Mouse (Mus musculus) CH12.LX (cell line): ENCODE measurements at regions not wholly inside any gene's neighbourhood (a gene's known extent, or its start where the extent isn't known, plus 50 kb on each side); places are given as distances from the start of the nearest gene placed in this dataset.

Experiments used
- DNase-seq: peaks from one replicate; pipeline ENCODE4 v3.0.0-alpha.2; 2013; ENCODE audit errors: extremely low read depth
- H3K27ac ChIP-seq: 2 replicates; pipeline ENCODE4 v1.5.1; 2012; ENCODE audit warnings: low read depth, mild to moderate bottlenecking, control low read depth, moderate library complexity; ENCODE audit not compliant: insufficient read depth
- H3K27me3 ChIP-seq: replicated peaks from 2 replicates; pipeline ENCODE3; 2012; ENCODE audit warnings: inconsistent platforms
- H3K36me3 ChIP-seq, 2 experiments: replicated peaks in 1 of 2; 2 replicates each; pipeline versions ENCODE3 to v1.6.1; 2012; ENCODE audit warnings: inconsistent platforms in 1 of 2, low read length in 1 of 2, mild to moderate bottlenecking in 1 of 2, mixed read lengths in 1 of 2, moderate library complexity in 1 of 2; ENCODE audit not compliant: control insufficient read depth in 1 of 2, insufficient read depth in 1 of 2
- H3K4me1 ChIP-seq, 2 experiments: 2 replicates each; pipeline ENCODE4 v1.6.1; 2012; ENCODE audit warnings: inconsistent platforms in 1 of 2, moderate library complexity in 1 of 2; ENCODE audit not compliant: insufficient read depth in 2 of 2, control insufficient read depth in 1 of 2
- H3K4me2 ChIP-seq: 2 replicates; pipeline ENCODE4 v1.6.1; 2012; ENCODE audit warnings: low read depth, mild to moderate bottlenecking, control low read depth; ENCODE audit not compliant: poor library complexity, insufficient read depth, severe bottlenecking
- H3K4me3 ChIP-seq, 3 experiments: fragments of 150-350 bp in 1 of 3; sonication (generic) in 1 of 3; replicated peaks in 1 of 3; 2 replicates each; pipeline versions ENCODE3 to v1.5.1; 2011 to 2012; ENCODE audit warnings: low read depth in 2 of 3, low read length in 2 of 3, mild to moderate bottlenecking in 2 of 3, moderate library complexity in 2 of 3, control low read depth in 1 of 3, improper control_type of control experiment in 1 of 3, inconsistent platforms in 1 of 3, mixed read lengths in 1 of 3; ENCODE audit not compliant: poor library complexity in 1 of 3
- H3K79me2 ChIP-seq: replicated peaks from 2 replicates; pipeline ENCODE4 v1.6.1; 2012; ENCODE audit warnings: mild to moderate bottlenecking, moderate library complexity; ENCODE audit not compliant: control insufficient read depth, poor library complexity, insufficient read depth, severe bottlenecking; ENCODE audit errors: extremely low read depth
- H3K9ac ChIP-seq: 2 replicates; pipeline ENCODE4 v1.6.1; 2012; ENCODE audit warnings: low read depth, mild to moderate bottlenecking, control low read depth, moderate library complexity; ENCODE audit not compliant: insufficient read depth
- H3K9me3 ChIP-seq: replicated peaks from 2 replicates; pipeline ENCODE3; 2012; ENCODE audit warnings: low read length, inconsistent platforms, mixed read lengths
- BHLHE40 ChIP-seq: IDR thresholded peaks from 2 replicates; pipeline ENCODE4 v1.6.1; 2011; ENCODE audit warnings: mild to moderate bottlenecking, low read depth, low read length, improper control_type of control experiment
- CHD1 ChIP-seq: IDR thresholded peaks from 2 replicates; pipeline ENCODE4 v1.6.1; 2012; ENCODE audit warnings: low read depth, low read length, improper control_type of control experiment, inconsistent platforms
- CHD2 ChIP-seq: IDR thresholded peaks from 2 replicates; pipeline ENCODE4 v1.6.1; 2011; ENCODE audit warnings: low read length, improper control_type of control experiment
- E2F4 ChIP-seq: IDR thresholded peaks from 2 replicates; pipeline ENCODE4 v1.6.1; 2011; ENCODE audit warnings: low read depth, low read length, improper control_type of control experiment; ENCODE audit not compliant: insufficient replicate concordance
- ETS1 ChIP-seq: conservative IDR thresholded peaks from 2 replicates; pipeline ENCODE4 v1.6.1; 2012; ENCODE audit warnings: low read depth, mild to moderate bottlenecking, inconsistent platforms, low read length, improper control_type of control experiment, moderate library complexity
- GABPA ChIP-seq: IDR thresholded peaks from 2 replicates; pipeline ENCODE4 v1.6.1; 2012; ENCODE audit warnings: low read depth, low read length, improper control_type of control experiment, inconsistent platforms; ENCODE audit not compliant: insufficient replicate concordance
- HCFC1 ChIP-seq: IDR thresholded peaks from 2 replicates; pipeline ENCODE4 v1.6.1; 2012; ENCODE audit warnings: low read depth, mild to moderate bottlenecking, inconsistent platforms, low read length, improper control_type of control experiment
- JUN ChIP-seq: IDR thresholded peaks from 2 replicates; pipeline ENCODE4 v1.6.1; 2011; ENCODE audit warnings: low read depth, mild to moderate bottlenecking, low read length, improper control_type of control experiment, moderate library complexity; ENCODE audit not compliant: insufficient read depth
- KAT2A ChIP-seq: IDR thresholded peaks from 2 replicates; pipeline ENCODE4 v1.6.1; 2012; ENCODE audit warnings: low read length, improper control_type of control experiment, inconsistent platforms; ENCODE audit not compliant: insufficient replicate concordance
- MAFK ChIP-seq: IDR thresholded peaks from 2 replicates; pipeline ENCODE4 v1.6.1; 2011; ENCODE audit warnings: low read length, improper control_type of control experiment; ENCODE audit not compliant: insufficient replicate concordance
- MAX ChIP-seq: IDR thresholded peaks from 2 replicates; pipeline ENCODE4 v1.6.1; 2011; ENCODE audit warnings: low read length, improper control_type of control experiment
- MYC ChIP-seq: IDR thresholded peaks from 2 replicates; pipeline ENCODE4 v1.6.1; 2011; ENCODE audit warnings: low read depth, mild to moderate bottlenecking, improper control_type of control experiment, low read length
- NELFE ChIP-seq: IDR thresholded peaks from 2 replicates; pipeline ENCODE4 v1.6.1; 2011; ENCODE audit warnings: low read depth, low read length, improper control_type of control experiment
- PAX5 ChIP-seq: IDR thresholded peaks from 2 replicates; pipeline ENCODE4 v1.6.1; 2012; ENCODE audit warnings: low read length, inconsistent platforms, mixed read lengths
- POLR2A ChIP-seq: IDR thresholded peaks from 2 replicates; pipeline ENCODE4 v1.6.1; 2011; ENCODE audit warnings: low read depth, mild to moderate bottlenecking, improper control_type of control experiment, low read length
- RCOR1 ChIP-seq: conservative IDR thresholded peaks from 2 replicates; pipeline ENCODE4 v1.6.1; 2012; ENCODE audit warnings: low read depth, mild to moderate bottlenecking, inconsistent platforms, low read length, improper control_type of control experiment
- SMC3 ChIP-seq: IDR thresholded peaks from 2 replicates; pipeline ENCODE4 v1.6.1; 2011; ENCODE audit warnings: low read depth, low read length, improper control_type of control experiment
- TBP ChIP-seq: conservative IDR thresholded peaks from 2 replicates; pipeline ENCODE4 v1.6.1; 2011; ENCODE audit warnings: low read depth, low read length, improper control_type of control experiment
- TCF12 ChIP-seq: IDR thresholded peaks from 2 replicates; pipeline ENCODE4 v1.6.1; 2014; ENCODE audit warnings: low read depth, mild to moderate bottlenecking, inconsistent platforms, low read length, improper control_type of control experiment
- UBTF ChIP-seq: IDR thresholded peaks from 2 replicates; pipeline ENCODE4 v1.6.1; 2012; ENCODE audit warnings: low read depth, mild to moderate bottlenecking, inconsistent platforms, low read length, improper control_type of control experiment, moderate library complexity
- ZC3H11A ChIP-seq: IDR thresholded peaks from 2 replicates; pipeline ENCODE4 v1.6.1; 2012; ENCODE audit warnings: low read depth, mild to moderate bottlenecking, inconsistent platforms, low read length, improper control_type of control experiment
- ZKSCAN1 ChIP-seq: IDR thresholded peaks from 2 replicates; pipeline ENCODE4 v1.6.1; 2012; ENCODE audit warnings: low read depth, inconsistent platforms, low read length, improper control_type of control experiment, borderline replicate concordance
- ZNF384 ChIP-seq: IDR thresholded peaks from 2 replicates; pipeline ENCODE4 v1.6.1; 2012; ENCODE audit warnings: low read depth, low read length, improper control_type of control experiment, inconsistent platforms
- dilution Hi-C: fragments of 300-500 bp; cut with MboI; formaldehyde crosslinking; loops from 2 replicates; pipeline ENCODE4 v1.14.3; 2020; ENCODE audit warnings: low sequenced_read_pairs; ENCODE audit not compliant: extremely low pct_unique_long_range_greater_than_20kb, extremely low pct_ligation_motif_present
- in situ Hi-C: fragments of 300-500 bp; cut with MboI; formaldehyde crosslinking; loops from 3 replicates; pipeline ENCODE4 v1.14.3; 2019; ENCODE audit warnings: low sequenced_read_pairs, low pct_ligation_motif_present, low pct_unique_long_range_greater_than_20kb, mixed read lengths

DNA sequence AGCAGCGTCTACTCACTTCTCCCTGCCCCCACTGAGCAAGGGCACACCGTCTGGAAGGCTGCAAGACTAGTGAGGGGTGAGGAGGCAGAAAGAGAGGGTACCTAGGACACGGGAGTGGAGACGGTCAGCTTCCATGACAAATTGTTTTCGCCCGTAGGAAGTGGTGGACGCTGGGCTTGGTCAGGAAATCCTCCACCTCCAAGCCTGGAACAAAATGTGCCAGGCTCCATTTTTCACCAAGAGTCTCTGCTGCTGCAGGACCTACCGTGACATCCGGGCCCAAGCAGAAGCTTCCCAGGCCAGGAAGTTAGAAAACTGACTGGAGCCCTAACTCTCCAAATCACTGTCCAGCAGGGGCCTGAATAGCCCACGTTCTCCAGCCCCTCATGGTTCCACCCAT, 69.9 kb downstream of the Gm11733 start:
- no peak overlapping the region for H3K4me2 ChIP-seq
- no peak overlapping the region for H3K9ac ChIP-seq
- H3K36me3 ChIP-seq: no peaks in the 10 kb centered on the region
- no peak for TF ChIP-seq BHLHE40
- no peak for TF ChIP-seq RCOR1
- TF ChIP-seq KAT2A: no peak
- TF ChIP-seq SMC3: no peak
- no peak for TF ChIP-seq MAX
- TF ChIP-seq TBP: no peak
- no peak for TF ChIP-seq NELFE
- no peak for TF ChIP-seq ZKSCAN1
- no peak for TF ChIP-seq CHD1
- no peak for TF ChIP-seq ETS1
- TF ChIP-seq POLR2A: no peak
- no peak for TF ChIP-seq ZC3H11A
- no peak for TF ChIP-seq ZNF384
- no peak for TF ChIP-seq PAX5
- no peak for TF ChIP-seq MAFK
- no peak for TF ChIP-seq E2F4
- no peak for TF ChIP-seq JUN
- no peak for DNase-seq
- in situ Hi-C loops: no loop called here
- no peak overlapping the region for H3K4me3 ChIP-seq
- no peaks in the 10 kb centered on the region for H3K9me3 ChIP-seq
- no peaks in the 10 kb centered on the region for H3K79me2 ChIP-seq
- H3K4me1 ChIP-seq: no peaks in the 10 kb centered on the region
- no peak overlapping the region for H3K27ac ChIP-seq
- H3K27me3 ChIP-seq: no peaks in the 10 kb centered on the region
- dilution Hi-C loops: no loop called here

DNA sequence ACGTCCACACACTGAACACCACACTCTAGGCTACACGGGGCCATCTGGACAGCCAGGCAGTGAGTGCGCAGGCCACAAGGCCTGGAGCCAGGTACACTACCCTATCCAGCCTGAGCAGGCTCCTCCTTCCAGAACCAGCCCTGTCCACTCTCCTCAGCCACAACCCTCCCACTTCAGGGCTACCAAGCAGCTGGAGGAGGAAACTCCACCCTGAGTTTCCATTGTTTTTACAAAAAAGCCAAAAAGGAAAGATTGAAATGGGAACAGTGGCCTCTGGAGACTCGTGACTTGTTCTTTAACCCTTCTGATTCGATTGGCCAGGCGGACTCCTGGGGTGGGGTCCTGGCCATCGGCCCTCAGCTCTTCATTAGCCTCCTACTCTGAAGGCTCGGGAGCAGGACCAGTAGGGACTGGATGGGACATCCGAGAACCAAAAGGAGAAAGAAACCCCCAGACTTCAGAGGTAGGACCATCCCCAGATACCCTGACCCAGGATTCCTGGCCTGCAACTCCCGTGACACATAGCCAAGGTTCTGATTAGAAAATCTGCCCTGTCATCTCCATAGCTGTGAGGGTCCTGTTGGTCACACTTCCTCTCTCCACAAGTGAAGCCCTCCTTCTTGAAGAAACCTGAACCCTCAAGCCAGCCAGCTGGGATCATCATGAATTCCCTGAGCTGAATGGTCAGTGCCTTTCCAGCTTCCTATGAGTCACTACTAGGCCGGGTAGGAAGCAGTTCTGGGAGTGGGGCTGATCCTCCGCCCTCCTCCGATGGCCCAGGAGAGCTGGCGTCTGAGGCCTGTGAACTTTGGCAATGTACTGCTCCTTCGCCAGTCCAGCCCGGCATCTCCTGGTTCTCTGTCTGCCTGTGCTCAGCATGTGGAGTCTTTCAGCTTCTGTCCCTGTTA, 73.6 kb downstream of the Gm11733 start:
- Histone ChIP-seq H3K27me3 (no peaks in the 10 kb centered on the region), H3K36me3 (no peaks in the 10 kb centered on the region), H3K79me2 (no peaks in the 10 kb centered on the region), H3K4me2 (no peak overlapping the region), H3K27ac (no peak overlapping the region), H3K9me3 (peaks cover 2% of the 10 kb centered on the region), H3K4me1 (no peaks in the 10 kb centered on the region), H3K4me3 (no peak overlapping the region), H3K9ac (no peak overlapping the region)
- DNase-seq: no peak
- in situ Hi-C loops (no loop called here), dilution Hi-C loops (no loop called here)
- TF ChIP-seq MAX (no peak), TCF12 (no peak), HCFC1 (no peak), CHD2 (no peak), ZKSCAN1 (no peak), ZNF384 (no peak), MAFK (no peak), MYC (no peak), UBTF (no peak), POLR2A (no peak), NELFE (no peak), GABPA (no peak)
